Mouse (Mus musculus): Measurements from ENCODE around the gene Rgs3.

The Rgs3 gene

GRCm38 (mm10) chr4:62660554-62660864, 100.9 kb downstream of the Rgs3 start:
- no peak for DNase-seq

GRCm38 (mm10) chr4:62661311-62661849, 101.7 kb downstream of the Rgs3 start:
- no peak for DNase-seq

- no peak for DNase-seq
Measured at GRCm38 (mm10) chr4:62663348-62663747, 103.7 kb downstream of the Rgs3 start.

- DNase-seq = no peak
Measured at GRCm38 (mm10) chr4:62665842-62666241, 106.2 kb downstream of the Rgs3 start.

GRCm38 (mm10) chr4:62668666-62669065, 109.0 kb downstream of the Rgs3 start:
- DNase-seq = no peak

- no peak for DNase-seq
Measured at GRCm38 (mm10) chr4:62669094-62670071, 109.7 kb downstream of the Rgs3 start.

GRCm38 (mm10) chr4:62673531-62674030, 113.9 kb downstream of the Rgs3 start:
- DNase-seq = no peak

- no peak for DNase-seq
Measured at GRCm38 (mm10) chr4:62674031-62674995, 114.7 kb downstream of the Rgs3 start.

- DNase-seq = no peak
Measured at GRCm38 (mm10) chr4:62675394-62675793, 115.7 kb downstream of the Rgs3 start.

- no peak for DNase-seq
Measured at GRCm38 (mm10) chr4:62677047-62677737, 117.5 kb downstream of the Rgs3 start.

- no peak for DNase-seq
Measured at GRCm38 (mm10) chr4:62679157-62679556, 119.5 kb downstream of the Rgs3 start.

- DNase-seq = no peak
Measured at GRCm38 (mm10) chr4:62681467-62681866, 121.8 kb downstream of the Rgs3 start.

- DNase-seq = no peak
Measured at GRCm38 (mm10) chr4:62682371-62682770, 122.7 kb downstream of the Rgs3 start.

GRCm38 (mm10) chr4:62683148-62683547, 123.5 kb downstream of the Rgs3 start:
- DNase-seq = no peak

- no peak for DNase-seq
Measured at GRCm38 (mm10) chr4:62684351-62684750, 124.7 kb downstream of the Rgs3 start.

- no peak for DNase-seq
Measured at GRCm38 (mm10) chr4:62685268-62685667, 125.6 kb downstream of the Rgs3 start.

GRCm38 (mm10) chr4:62686769-62687168, 127.1 kb downstream of the Rgs3 start:
- no peak for DNase-seq

GRCm38 (mm10) chr4:62688142-62688541, 128.5 kb downstream of the Rgs3 start:
- DNase-seq = no peak

GRCm38 (mm10) chr4:62690997-62691396, 131.3 kb downstream of the Rgs3 start:
- DNase-seq = no peak

- DNase-seq = no peak
Measured at GRCm38 (mm10) chr4:62691625-62692024, 132.0 kb downstream of the Rgs3 start.

GRCm38 (mm10) chr4:62693839-62694238, 134.2 kb downstream of the Rgs3 start:
- DNase-seq = no peak

GRCm38 (mm10) chr4:62694703-62695439, 135.2 kb downstream of the Rgs3 start:
- DNase-seq = no peak

Data from right cerebral cortex, postnatal 25 days (tissue).